Mouse (Mus musculus) cerebellum, postnatal 25 days (tissue): ENCODE measurements around the gene Ipcef1.

Experiments used
- DNase-seq, 2 experiments: peaks; one replicate each; pipeline ENCODE4 v3.0.0; 2021; ENCODE audit warnings: mixed read lengths in 2 of 2

Gene Ipcef1

DNA sequence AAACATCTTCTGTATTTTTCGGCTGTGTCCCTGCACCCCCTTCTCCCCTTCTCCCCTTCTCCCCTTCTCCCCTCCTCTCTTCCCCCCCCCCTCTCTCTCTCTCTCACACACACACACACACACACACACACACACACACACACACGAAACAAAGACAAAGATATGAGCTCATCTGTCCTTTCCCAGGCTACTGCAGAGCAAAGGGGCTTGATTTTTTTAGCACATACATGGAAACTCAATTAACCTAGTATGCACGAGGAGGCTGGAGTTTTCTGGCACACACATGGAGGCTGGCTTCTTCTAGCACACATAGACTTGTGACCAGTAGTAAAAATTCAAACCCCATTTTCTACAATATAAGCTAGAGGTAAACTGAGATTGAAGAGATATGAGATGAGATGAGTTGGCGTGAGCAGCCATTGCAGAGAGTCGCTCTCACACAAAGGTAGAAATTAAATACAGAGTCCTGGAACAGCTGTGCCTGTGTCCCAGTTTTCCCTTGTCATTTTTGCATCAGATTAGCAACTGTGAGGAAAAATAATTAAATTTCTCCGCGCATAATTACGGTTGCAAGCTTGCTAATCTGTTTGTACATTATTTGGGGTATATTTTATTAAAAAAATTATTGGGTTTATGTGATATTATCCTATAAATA, 84.6 kb downstream of the Ipcef1 start:
- DNase-seq: no peak

DNA sequence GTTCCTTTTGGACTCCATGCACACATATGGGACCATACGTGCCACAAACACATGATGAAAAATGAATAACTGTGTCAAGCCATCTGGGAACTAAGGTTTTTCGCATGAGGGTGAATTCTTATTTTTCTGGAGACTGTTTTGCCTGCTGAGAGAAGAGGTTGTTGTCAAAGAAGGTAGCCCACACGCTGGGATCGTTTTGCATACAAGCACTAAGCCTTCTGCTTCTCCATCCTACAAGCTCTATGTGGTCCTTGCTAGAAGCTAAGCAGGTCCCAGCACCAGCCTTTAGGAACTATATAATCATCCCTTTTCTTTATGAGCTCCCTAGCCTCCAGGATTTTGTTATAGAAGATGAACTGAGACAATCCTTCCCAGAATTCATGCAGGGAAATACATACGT, 93.5 kb downstream of the Ipcef1 start:
- DNase-seq: no peak

DNA sequence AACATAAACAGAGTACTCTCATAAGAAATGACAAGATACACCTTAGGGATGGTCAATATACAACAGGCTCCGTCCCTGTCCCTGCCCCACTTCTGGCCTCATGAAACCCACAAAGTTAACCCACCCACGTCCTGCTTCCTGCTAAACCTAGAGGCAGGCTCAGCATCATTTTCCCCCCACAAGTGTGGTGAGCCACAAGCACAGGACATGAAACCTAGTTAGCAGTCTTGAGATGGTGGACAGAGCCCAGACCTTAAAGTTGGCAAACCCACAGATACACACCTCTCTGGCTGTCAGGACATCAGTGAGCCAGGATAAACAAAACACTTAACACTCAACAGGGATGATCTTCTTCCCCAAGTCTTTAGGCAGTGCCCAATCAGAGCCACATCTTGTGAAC, 95.9 kb downstream of the Ipcef1 start:
- DNase-seq: no peak

DNA sequence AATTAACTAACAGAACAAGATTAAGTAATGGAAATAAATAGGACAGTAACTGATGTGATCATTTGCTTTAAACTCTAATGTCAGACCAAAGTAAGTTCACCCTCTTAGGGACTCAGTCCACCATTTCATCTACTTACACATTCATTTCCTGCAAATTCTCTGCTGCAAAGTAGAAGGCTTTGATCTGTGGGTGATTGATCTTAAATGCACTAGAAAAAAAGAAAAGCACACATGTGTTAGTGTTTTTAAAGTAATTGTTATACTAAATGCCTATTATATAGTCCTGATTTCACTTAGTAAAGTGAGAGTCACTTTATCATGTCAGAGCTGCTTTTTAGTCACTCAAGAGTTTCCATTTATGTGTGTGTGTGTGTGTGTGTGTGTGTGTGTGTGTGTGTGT, 97.7 kb downstream of the Ipcef1 start:
- no peak for DNase-seq

DNA sequence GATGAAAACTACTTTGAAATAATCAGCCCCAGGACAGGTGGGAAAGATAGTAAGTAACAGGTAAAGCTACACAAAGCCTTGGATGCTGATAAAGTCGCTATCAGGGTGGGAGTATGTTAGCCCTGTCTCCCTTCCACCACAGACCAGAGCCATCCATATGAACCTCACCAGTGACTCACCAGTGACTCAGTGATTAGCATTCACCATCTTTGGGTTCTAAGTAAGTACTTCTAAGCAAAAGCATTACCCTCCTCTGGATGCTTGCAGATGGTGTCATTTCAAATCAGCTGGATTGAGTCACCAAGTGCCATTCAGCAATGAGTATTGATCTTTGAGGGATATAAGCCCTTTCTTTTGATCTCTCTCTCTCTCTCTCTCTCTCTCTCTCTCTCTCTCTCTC, 99.2 kb downstream of the Ipcef1 start:
- DNase-seq: no peak

DNA sequence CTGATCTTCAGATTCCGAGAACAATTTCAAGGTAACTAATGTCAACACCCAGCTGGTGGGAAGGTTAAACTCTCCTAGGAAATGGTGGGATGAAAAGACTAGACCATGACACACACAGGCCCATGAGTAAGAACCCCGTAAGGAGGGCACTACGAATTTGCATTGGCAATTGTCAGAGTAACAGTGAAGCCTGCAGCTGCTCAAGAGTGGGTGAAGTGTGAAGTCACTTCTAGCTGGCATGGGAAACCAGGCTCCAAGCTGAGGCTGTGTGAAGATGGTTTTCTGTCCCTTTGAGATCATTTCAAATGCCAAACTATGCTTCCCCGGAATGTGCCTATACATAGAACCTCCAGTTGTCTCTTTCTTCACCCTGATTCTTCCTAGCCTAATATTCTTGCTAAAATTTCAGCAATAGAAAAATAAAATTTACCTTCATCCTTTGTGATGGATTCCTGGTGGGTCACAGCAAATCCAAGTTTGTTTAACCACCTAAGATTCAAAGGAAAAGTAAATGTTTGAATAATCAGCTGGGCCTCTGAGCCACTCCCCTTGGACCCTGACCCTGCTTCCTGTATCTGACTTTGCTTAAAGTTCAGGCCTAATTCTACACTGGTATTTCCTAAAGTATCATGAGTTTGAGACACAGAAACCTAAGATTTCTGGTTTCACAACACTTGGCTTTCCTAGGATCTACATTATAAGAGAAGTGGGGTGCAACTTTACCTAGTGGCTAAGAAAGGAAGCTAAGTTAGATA, 115.4 kb downstream of the Ipcef1 start:
- DNase-seq: no peak

DNA sequence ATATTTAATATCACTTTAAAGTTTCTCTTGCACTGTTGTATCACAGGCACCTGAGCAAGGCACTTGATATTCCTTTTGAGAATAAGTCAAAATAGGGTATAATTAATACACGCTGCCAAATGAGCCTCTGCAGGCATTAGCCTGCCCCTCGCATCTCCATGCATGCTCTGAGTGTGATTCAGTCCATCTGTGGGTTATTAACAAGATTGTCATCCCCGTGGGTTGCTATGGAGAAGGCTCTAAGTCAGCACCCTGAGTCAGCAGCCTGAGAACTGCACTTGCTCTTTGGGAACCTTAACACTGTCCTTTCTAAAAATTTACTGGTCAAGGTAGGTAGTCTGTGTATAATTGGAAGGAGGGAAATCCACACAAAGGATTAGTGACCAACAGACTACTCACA, 117.5 kb downstream of the Ipcef1 start:
- no peak for DNase-seq

DNA sequence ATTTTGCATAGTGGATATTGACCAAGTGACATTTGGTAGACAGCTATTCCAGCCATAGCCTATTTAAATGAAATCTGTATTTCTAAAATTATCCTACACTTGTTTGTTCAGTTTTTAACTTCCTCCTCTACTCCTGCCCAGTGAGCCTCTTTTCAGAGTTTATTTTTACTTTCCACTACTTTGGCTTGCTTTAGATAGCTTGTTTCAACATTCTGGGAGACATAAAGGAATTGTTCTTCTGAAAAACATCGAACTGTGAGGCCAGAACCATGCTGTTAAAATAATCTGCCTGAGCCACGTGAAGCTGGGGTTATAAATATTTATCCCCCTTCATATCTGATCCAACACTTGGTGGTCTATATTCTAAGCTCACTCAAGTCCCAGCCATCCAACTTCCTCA, 121.4 kb downstream of the Ipcef1 start:
- DNase-seq: no peak

DNA sequence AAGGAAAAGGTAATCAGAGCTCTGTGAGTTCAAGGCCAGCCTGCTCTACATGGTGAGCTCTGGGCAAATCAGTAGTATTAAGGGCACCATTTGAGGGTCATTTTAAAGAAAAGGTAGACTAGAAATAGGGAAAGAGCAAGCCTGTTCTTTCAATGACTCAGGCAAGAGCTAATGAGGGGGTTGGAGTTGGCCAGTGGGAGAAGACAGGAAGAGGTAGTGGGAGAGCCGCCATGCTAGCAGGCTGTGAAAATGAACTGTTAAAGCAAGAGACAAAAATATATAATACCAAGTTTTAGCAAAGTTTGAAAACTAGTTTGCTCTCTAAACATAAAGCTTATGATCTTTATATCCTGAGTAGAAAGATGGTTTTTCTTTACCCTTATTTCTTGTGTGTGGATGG, 121.9 kb downstream of the Ipcef1 start:
- DNase-seq: no peak

DNA sequence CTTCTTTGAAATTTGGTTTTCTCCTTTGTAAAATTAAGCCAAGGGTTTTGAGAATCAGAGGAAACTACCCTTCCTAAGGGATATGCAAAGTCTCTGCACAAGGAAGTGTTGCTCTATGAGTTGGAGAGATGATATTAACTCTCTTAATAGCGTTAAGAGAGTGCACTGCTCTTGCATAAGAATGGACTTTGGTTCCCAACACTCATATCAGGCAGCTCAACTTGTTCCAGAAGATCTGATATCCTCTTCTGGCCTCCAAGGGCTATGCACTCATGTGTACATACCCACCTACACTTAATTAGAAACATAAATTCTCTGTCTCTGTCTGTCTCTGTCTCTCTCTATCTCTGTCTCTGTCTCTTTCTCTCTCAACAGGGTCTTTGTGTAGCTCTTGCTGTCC, 123.4 kb downstream of the Ipcef1 start:
- DNase-seq: no peak

DNA sequence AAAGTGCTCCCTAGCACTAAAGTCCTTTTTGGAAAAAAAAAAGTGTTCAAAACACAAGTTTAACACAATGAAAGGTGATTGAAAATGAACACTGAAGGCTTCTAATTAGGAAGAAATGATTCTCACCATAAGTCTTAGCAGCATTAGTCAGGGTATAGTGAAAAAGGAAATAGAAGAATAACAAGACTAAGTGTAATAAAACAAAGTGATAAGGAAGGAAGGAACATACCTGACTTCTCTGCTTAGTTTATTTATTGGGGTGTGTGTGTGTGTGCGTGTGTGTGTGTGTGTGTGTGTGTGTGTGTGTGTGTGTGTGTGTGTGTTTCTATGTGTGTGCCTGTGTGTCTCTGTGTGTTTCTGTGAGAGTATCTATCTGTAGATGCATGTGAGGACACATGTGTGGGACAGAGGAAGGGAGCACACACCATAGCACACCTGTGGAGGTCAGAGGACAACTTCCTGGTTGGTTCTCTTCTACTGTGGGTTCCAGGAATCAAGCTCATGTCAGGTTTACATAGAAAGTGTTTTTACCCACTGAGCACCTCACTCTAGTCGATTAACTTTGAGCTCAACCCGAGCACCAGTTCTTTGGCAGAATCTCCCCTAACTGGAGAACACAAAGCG, 124.6 kb downstream of the Ipcef1 start:
- no peak for DNase-seq

DNA sequence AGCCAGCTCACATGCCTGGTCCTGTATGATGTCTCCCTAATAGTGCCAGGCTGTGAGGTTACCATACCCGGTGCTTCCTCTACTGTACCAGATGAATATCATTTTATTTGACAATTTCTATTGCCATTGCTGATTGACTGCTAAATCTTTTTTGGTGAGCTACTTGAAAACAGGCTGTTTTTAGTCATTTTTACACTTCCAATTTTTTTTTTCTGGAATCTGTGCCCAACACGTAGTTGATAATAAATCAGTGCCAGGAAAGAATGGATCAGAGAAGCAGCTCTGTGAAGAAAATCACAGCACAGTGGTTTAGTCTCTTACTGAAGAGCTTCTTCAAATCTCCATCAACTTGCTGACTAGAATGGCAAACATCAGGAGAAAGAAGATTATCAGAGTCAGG, 125.6 kb downstream of the Ipcef1 start:
- DNase-seq: no peak

DNA sequence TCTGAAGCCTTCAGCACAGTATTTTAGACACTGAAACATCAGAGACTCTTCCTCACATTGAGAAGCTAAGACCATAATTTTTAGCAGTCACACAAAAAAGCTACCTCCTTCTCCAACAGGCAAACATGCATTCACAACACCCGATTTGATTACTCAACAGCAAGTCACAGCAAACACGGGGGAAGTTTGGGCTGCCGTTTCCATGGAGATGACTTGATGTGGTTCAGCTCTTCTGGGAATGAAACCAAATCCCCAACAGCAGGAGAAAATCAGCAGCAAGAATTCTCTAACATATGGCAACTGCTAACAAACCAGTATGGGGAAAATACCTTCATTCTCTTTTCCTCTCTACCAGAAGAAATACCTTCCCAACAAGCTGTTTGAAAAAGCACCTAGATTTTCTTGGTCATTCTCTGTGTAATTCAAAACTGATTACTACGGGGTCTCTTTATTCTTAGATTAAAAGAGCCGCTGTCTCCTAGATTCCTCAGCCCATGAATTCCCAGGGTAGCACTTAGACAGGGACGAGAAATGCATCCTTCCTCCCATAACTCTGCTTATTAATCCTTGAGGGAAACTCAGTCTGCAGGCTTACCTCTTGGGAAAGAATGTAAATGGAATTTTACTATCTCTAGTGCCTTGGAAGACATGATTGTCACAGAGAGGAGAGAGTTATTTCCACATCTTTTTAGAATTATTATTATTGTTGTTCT, 135.6 kb downstream of the Ipcef1 start:
- peak; percentile 67 to 77 for DNase-seq

DNA sequence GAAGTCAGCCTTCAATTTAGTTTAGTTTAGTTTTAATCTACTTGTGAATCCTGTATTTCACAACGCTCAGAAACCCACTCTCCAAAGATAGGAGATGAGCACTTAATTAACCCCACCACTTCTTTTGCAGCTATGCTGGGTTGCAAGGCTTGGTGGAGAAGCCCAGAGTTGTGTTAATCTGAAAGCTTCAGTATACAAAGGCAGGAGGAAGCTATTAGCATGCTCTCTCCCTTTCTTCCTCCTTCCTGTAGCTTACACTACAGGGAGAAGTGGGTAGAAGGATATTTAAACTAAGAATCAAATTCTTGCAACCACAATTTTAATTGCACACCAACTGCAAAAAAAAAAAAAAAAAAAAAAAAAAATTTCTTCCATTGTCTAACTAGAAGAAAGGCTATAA, 136.3 kb downstream of the Ipcef1 start:
- DNase-seq: no peak

DNA sequence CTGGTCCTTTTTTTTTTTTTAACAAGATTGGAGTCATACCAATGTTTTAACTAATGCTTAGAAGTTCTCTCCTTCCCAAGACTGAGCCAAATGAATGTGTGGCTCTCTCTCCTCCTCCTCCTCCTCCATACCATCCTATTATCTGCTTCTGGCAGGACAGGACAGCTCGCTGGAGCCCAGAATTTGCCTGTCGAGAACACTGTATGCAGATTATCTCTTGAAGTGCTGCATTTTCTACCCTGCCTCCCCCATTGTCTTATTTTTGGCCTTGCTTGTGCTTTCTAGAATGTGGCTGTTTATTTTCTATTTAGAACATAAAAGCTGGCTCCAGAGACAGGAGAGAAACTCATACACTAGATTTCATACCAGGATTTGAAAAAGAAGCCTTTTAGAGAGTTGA, 142.5 kb downstream of the Ipcef1 start:
- DNase-seq: no peak

DNA sequence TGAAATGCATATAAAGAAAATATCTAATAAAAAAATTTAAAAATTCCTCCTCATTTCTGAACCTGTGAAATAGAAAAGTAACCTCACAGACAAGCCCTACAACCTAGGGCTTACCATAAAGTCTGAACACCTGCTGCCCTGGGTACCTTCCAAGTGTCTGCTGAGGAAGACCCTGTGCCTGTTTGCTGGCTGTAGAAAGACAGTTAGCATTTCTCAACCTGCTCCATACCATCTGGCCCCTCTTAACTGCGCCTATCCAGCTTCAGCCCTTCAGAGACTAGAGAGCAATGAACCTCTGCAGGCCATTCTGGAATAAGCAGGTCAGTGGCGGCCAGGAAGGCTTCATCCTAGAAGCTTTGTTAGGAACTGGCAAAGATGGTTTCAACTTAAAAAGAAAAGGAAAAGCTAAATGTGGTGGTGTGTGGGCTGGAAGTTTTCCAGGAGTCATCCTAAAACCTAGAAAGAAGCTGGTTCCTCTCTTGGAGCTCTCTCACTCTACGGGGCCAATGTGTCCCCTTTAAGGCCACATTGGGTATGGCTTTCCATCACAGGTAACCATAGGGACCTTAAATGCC, 150.4 kb downstream of the Ipcef1 start:
- peak; percentile 47 to 68 for DNase-seq

DNA sequence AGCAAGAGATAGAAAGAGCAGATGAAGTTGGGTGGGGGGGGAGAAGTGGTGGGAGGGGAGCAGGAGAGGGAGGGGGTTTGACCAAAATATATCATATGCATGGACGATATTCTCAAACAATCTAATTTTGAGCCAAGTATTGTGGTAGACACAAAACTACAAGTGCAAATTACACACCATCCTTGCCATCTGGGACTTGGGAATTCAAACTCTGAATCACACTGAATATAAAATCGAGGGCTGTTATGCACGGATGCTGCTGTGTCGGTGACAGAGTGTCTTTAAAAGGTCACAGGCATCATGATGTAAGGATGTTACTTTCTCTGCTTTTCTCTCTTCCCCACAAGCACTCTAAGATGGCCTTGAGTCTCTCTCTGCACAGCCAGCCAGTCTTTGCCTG, 152.2 kb downstream of the Ipcef1 start:
- no peak for DNase-seq

DNA sequence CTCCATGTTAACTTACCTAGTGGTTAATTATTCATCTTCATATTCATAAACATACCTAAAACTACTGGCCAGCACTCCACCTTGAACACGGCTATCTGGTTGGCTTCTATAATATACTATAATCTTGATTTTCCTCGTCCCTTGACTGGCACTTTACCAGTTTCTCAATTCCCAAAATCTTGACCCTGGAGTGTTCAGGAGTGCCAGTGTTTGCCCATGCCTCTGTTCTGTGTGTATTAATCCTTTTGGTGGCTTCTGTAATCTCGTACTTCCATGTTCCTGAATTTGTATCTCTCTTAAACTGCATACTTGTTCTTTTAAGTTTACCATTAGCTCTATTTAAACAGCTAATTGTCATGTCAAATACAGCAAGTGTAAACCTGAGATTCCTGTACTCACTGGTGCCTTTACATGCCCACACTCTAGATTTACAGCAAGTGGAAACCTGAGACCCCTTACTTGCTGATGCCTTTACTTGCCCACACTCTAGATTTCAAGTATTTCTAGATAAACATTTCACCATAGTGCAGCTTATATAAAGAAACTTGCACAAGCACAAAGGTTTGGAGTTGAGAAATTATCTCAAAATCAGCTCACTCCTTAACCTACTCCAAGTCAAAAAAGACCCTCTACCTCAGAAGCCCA, 155.5 kb downstream of the Ipcef1 start:
- DNase-seq: no peak

DNA sequence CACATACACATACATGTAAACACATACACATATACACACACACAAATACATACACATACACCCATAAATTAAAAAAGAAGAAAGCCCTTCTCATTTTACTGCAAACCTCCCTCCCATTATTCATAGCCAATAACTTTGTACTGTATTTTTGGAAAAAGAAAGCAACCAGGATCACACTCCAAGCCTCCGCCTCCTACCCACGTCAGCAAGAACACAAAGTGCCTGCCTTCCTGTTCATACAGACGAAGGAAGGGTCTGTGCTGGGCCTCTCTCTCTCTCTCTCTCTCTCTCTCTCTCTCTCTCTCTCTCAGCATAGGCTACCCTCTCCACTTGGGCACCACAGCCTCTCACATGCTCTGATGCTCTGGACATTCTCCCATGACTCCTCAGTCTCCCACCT, 156.5 kb downstream of the Ipcef1 start:
- DNase-seq: no peak

DNA sequence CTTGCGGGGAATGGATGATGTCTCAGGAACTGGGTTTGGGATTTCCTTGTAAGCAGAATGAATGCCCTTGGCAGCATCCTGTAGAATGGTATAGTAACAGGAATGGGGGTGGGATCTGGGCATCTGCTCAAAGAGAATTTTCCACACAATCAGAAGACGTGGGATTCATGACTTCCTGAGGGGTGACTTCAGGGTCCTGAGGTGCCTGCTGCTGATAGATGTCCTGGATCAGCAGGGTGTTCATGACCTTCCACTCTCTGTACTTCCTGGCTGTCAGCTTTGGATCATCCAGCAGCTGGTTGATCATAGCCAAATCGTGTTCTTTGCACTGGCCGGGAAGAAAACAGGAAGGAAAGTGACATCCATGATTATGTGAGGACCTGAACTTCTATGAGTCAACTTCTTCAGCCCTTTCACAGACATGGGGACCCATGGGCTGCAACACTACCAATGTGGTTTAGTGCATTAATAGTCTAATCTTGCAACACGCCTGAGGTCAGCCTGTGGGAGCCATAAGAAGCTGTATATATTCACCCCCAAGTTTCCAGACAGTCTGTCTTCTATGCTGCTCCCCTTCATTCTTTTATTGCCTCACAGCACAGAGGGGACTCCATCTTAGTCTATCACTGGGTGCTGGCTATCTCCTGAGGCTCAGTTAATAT, 161.8 kb downstream of the Ipcef1 start:
- DNase-seq: no peak

DNA sequence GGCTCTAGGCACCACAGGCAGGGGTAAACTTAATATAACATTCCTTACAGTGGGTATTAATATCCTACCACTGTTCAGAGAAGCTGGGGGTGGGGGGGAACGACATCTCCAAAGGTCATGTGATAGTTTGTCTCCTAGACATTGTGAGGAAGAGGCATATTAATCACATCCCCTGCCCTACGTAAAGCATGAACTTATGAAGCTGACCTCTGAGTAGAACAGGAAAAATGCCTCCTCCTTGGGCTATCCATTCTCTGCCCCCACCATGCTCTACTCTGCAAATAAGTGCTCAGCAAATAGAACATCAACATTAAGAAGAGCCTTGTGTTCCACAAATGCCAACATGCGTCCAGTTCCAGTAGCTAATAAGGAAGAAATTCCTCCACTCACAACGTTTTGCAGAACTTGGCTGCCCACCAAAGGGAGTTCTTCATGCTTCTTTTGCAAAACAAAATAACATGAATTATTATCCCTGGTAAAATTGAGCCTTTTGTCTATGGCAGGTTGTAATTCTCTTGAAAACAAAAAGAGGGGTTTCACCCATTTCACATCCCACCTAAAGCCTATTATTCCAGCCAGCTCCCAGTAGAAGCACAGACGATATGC, 162.5 kb downstream of the Ipcef1 start:
- DNase-seq: no peak

DNA sequence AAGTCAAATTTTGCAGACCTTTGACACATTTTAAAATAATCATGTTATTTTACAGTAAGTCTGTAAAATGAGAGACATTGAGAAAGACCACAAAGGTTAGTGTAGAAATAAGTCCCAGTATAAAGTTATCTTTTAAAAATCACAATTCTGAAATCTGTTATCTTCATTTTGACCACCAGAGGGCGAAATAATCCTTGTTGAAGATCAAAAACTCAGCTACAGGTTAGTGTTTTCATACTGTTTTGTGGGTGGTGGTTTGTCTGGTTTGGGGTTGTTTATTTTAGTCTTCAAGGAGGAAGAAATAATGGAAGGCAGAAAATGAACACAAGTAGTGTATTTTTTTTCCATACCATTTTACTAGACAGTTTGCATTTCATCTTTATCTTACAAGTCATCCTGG, 166.8 kb downstream of the Ipcef1 start:
- no peak for DNase-seq
